Mouse (Mus musculus) cerebellum, adult 2 months (tissue): ENCODE results near the gene Arl2.

Experiments used
- CTCF ChIP-seq: fragments of 200-500 bp; IDR thresholded peaks from 2 replicates; pipeline ENCODE4 v1.5.1; 2011; ENCODE audit warnings: low read depth, mild to moderate bottlenecking, control low read depth, low read length, moderate library complexity, borderline replicate concordance; ENCODE audit not compliant: insufficient read depth
- POLR2A ChIP-seq: fragments of 200-500 bp; IDR thresholded peaks from 2 replicates; pipeline ENCODE4 v1.6.1; 2011; ENCODE audit warnings: low read length, control low read depth, borderline replicate concordance; ENCODE audit not compliant: insufficient read depth

DNA sequence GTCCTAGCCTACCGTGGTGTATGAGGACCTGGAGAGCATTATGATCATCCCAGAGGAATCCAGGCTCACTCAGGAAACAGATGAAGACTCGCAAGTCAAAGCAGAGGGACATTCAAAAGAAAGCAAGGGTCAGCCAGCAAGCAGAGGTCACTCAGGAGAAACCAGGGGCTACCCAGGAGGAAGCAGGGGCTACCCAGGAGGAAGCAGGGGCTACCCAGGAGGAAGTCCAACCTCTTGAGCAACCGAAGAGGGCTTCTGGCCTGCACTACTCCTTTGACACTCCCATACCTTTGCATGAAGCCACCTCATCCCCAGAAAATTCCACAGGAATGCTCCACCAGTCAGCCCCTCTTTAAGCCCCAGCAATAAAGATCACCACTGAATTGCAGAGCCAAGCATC lies 43.5 kb downstream of the Arl2 start:
- TF ChIP-seq CTCF: no peak
- no peak for TF ChIP-seq POLR2A
